ENCODE assay signal across 8 mouse cellular contexts in the genomic region with DNA sequence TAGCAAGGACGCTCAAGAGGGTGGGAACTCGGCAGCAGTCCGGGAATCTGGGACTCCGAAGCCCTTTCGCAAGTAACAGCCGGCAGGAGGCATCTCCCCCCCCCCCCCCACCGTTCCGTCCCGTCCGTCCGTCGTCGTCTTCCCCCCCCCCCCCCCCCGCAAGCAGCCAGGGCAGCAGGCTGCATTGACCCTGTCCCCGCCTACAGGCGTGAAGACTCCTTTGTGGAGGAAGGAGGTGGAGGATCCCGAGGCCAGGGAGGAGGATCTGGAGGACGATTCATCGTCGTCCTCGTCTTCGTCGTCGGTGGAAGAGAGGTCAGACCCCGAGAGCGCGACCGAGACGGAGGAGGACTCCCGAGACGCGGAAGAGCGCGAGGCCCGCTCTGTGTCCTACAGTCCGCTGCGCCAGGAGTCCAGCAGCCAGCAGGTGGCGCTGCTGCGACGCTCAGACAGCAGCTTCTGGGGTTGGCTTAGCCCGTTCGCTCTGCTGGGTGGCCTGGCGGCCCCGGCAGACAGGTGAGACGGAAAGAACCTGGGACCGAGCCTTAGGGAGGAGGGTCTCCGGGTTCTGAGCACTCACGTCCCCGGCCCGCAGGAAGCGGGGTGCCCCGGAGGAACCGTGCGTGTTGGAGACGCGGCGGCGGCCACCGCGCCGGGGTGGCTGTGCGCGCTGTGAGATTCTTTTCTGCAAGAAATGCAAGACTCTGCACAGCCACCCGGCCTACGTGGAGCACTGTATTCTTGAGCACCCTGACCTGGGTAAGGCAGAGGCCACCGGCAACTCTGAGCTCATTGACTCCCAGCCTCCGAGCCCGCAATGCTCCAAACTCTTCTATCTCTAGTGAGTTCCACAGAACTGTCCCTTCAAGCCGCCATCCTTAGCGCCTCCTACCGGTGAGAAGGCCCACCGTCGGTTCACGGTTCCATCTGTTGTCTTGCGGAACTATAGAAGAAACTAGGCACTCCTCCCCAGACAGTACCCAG. TPM values are rescaled to one million over a fixed set of nuclear protein-coding genes. Genes with fewer than 3 reads are reported as not detected.
DNase-seq lines count a peak whose midpoint lies in the region; ATAC-seq and TF ChIP-seq lines count a peak whose summit lies in the region.

No protein-coding gene starts in this region.

- WGBS in bone marrow, adult 2 months = under 1% methylated on average over 66 of the region's 75 CpGs
- under 1% methylated on average over 45 of the region's 75 CpGs for WGBS in embryonic facial prominence, embryonic 14.5 days
- WGBS in limb, embryonic 13.5 days = under 1% methylated on average over 60 of the region's 75 CpGs
- WGBS in midbrain, embryonic 15.5 days = under 1% methylated on average over 63 of the region's 75 CpGs

- H3K36me3 ChIP-seq in embryonic facial prominence, embryonic 14.5 days (ENCODE audit: control insufficient read depth, insufficient read depth, low read length) = no peaks in the 10 kb centered on the region
- no peaks in the 10 kb centered on the region for H3K36me3 ChIP-seq in limb, embryonic 13.5 days
- no peaks in the 10 kb centered on the region for H3K36me3 ChIP-seq in midbrain, embryonic 15.5 days (replicated peaks)

- peak; percentile 83; the same call in 1 of the 2 replicates for TF ChIP-seq POLR2A in bone marrow, adult 2 months (IDR thresholded peaks at IDR 0.05; ENCODE audit: borderline replicate concordance, control insufficient read depth, low read depth, low read length)

- DNase-seq in B cell, adult 2 months = peak; percentile 91 to 93
- DNase-seq in embryonic facial prominence, embryonic 14.5 days (ENCODE audit: low spot score) = peak; percentile 94
- peak; percentile 77 for DNase-seq in heart, adult 8-10 months (ENCODE audit: low spot score)
- peak; percentile 78 to 85 for DNase-seq in kidney, adult 8-10 months
- peak; percentile 75 to 87 for DNase-seq in spleen, adult 18-20 months

- TF ChIP-seq CTCF in bone marrow, adult 2 months (IDR thresholded peaks at IDR 0.05; ENCODE audit: control insufficient read depth, insufficient read depth, low read length) = peak; percentile 98

- H3K27me3 ChIP-seq in embryonic facial prominence, embryonic 14.5 days (replicated peaks; ENCODE audit: control insufficient read depth, insufficient read depth, low read length) = peaks cover 49% of the 10 kb centered on the region
- H3K27me3 ChIP-seq in limb, embryonic 13.5 days = peaks cover 53% of the 10 kb centered on the region
- peaks cover 48% of the 10 kb centered on the region for H3K27me3 ChIP-seq in midbrain, embryonic 15.5 days (replicated peaks)

- peak overlapping the region; percentile 89 for H3K4me2 ChIP-seq in embryonic facial prominence, embryonic 14.5 days (ENCODE audit: low read depth, low read length)
- peak overlapping the region; percentile 89 for H3K4me2 ChIP-seq in limb, embryonic 13.5 days (replicated peaks)
- peak overlapping the region; percentile 81 for H3K4me2 ChIP-seq in midbrain, embryonic 15.5 days

- H3K9me3 ChIP-seq in embryonic facial prominence, embryonic 14.5 days (ENCODE audit: control insufficient read depth, low read length) = no peaks in the 10 kb centered on the region
- H3K9me3 ChIP-seq in limb, embryonic 13.5 days = no peaks in the 10 kb centered on the region
- H3K9me3 ChIP-seq in midbrain, embryonic 15.5 days = no peaks in the 10 kb centered on the region

- ATAC-seq in embryonic facial prominence, embryonic 14.5 days (ENCODE audit: low read depth) = peak; percentile 96
- ATAC-seq in limb, embryonic 13.5 days (ENCODE audit: low FRiP score, low read depth) = peak; percentile 94
- peak; percentile 95 for ATAC-seq in midbrain, embryonic 15.5 days (replicated peaks)

- peak overlapping the region; percentile 58 for H3K9ac ChIP-seq in embryonic facial prominence, embryonic 14.5 days (ENCODE audit: low read depth, low read length)
- peak overlapping the region; percentile 61 for H3K9ac ChIP-seq in limb, embryonic 13.5 days
- peak overlapping the region; percentile 56 for H3K9ac ChIP-seq in midbrain, embryonic 15.5 days

- H3K4me3 ChIP-seq in bone marrow, adult 2 months (replicated peaks; ENCODE audit: control insufficient read depth, low read depth, low read length) = peak overlapping the region; percentile 84
- H3K4me3 ChIP-seq in embryonic facial prominence, embryonic 14.5 days (ENCODE audit: low read depth, low read length) = peak overlapping the region; percentile 66
- H3K4me3 ChIP-seq in limb, embryonic 13.5 days = peak overlapping the region; percentile 55
- H3K4me3 ChIP-seq in midbrain, embryonic 15.5 days = peak overlapping the region; percentile 58

- H3K4me1 ChIP-seq in bone marrow, adult 2 months (ENCODE audit: control insufficient read depth, insufficient read depth, low read length) = peaks cover 2% of the 10 kb centered on the region
- H3K4me1 ChIP-seq in embryonic facial prominence, embryonic 14.5 days (ENCODE audit: control insufficient read depth, insufficient read depth, low read length) = peaks cover 4% of the 10 kb centered on the region
- H3K4me1 ChIP-seq in limb, embryonic 13.5 days = peaks cover 12% of the 10 kb centered on the region; the same call in 1 of the 2 replicates
- peaks cover 9% of the 10 kb centered on the region for H3K4me1 ChIP-seq in midbrain, embryonic 15.5 days

- peak overlapping the region; percentile 88 for H3K27ac ChIP-seq in bone marrow, adult 2 months (ENCODE audit: control insufficient read depth, insufficient read depth, low read depth, low read length, poor library complexity)
- no peak overlapping the region for H3K27ac ChIP-seq in embryonic facial prominence, embryonic 14.5 days (replicated peaks; ENCODE audit: low read depth, low read length)
- no peak overlapping the region for H3K27ac ChIP-seq in limb, embryonic 13.5 days
- H3K27ac ChIP-seq in midbrain, embryonic 15.5 days = no peak overlapping the region; the same call in 1 of the 2 replicates

RNA-seq across cellular contexts. Expression of gene 1700020L24Rik, which starts 2.9 kb away (rescaled TPM):
- polyA plus RNA-seq in bone marrow, adult 2 months (2011; ENCODE audit: insufficient read depth, insufficient read length, low replicate concordance, missing spikeins) = 17.6 and 37.4 TPM in 2 replicates
- polyA plus RNA-seq in embryonic facial prominence, embryonic 14.5 days (2014; fragmentation: Nextera tagmentation; extraction: Ambion mirVana) = 0.54 and 0.77 TPM in 2 replicates
- total RNA-seq in heart, adult 8-10 months (2022) = not detected
- polyA plus RNA-seq in limb, embryonic 13.5 days (2015; fragmentation: Nextera tagmentation; extraction: Ambion mirVana) = 0.56 TPM in 1 of 2 replicates, not detected in the other
- polyA plus RNA-seq in midbrain, embryonic 15.5 days (2015; fragmentation: Nextera tagmentation; extraction: Ambion mirVana) = 0.68 and 0.70 TPM in 2 replicates

RNA-seq across cellular contexts. Expression of gene Gas2l2, which starts 11.1 kb away (rescaled TPM):
- polyA plus RNA-seq in bone marrow, adult 2 months (2011; ENCODE audit: insufficient read depth, insufficient read length, low replicate concordance, missing spikeins) = not detected in 2 replicates
- 0.08 and 0.38 TPM in 2 replicates for polyA plus RNA-seq in embryonic facial prominence, embryonic 14.5 days (2014; fragmentation: Nextera tagmentation; extraction: Ambion mirVana)
- not detected for total RNA-seq in heart, adult 8-10 months (2022)
- polyA plus RNA-seq in limb, embryonic 13.5 days (2015; fragmentation: Nextera tagmentation; extraction: Ambion mirVana) = not detected in 2 replicates
- polyA plus RNA-seq in midbrain, embryonic 15.5 days (2015; fragmentation: Nextera tagmentation; extraction: Ambion mirVana) = 0.36 and 0.54 TPM in 2 replicates

RNA-seq across cellular contexts. Expression of gene Mmp28, which starts 22.5 kb away (rescaled TPM):
- polyA plus RNA-seq in bone marrow, adult 2 months (2011; ENCODE audit: insufficient read depth, insufficient read length, low replicate concordance, missing spikeins) = 0.47 and 0.92 TPM in 2 replicates
- polyA plus RNA-seq in embryonic facial prominence, embryonic 14.5 days (2014; fragmentation: Nextera tagmentation; extraction: Ambion mirVana) = 4.3 and 4.7 TPM in 2 replicates
- 1 to 10 TPM; 2.4 to 5.4 (median 3.6) TPM for total RNA-seq in heart, adult 8-10 months (2022)
- 3.0 and 4.5 TPM in 2 replicates for polyA plus RNA-seq in limb, embryonic 13.5 days (2015; fragmentation: Nextera tagmentation; extraction: Ambion mirVana)
- polyA plus RNA-seq in midbrain, embryonic 15.5 days (2015; fragmentation: Nextera tagmentation; extraction: Ambion mirVana) = 2.9 and 3.4 TPM in 2 replicates

RNA-seq across cellular contexts. Expression of gene Rasl10b, which starts 31.4 kb away (rescaled TPM):
- 0.32 and 1.1 TPM in 2 replicates for polyA plus RNA-seq in bone marrow, adult 2 months (2011; ENCODE audit: insufficient read depth, insufficient read length, low replicate concordance, missing spikeins)
- 2.3 and 2.9 TPM in 2 replicates for polyA plus RNA-seq in embryonic facial prominence, embryonic 14.5 days (2014; fragmentation: Nextera tagmentation; extraction: Ambion mirVana)
- 10 to 100 TPM; 67.6 to 90.2 (median 81.9) TPM for total RNA-seq in heart, adult 8-10 months (2022)
- polyA plus RNA-seq in limb, embryonic 13.5 days (2015; fragmentation: Nextera tagmentation; extraction: Ambion mirVana) = 3.7 and 4.1 TPM in 2 replicates
- polyA plus RNA-seq in midbrain, embryonic 15.5 days (2015; fragmentation: Nextera tagmentation; extraction: Ambion mirVana) = 43.2 and 45.6 TPM in 2 replicates

RNA-seq across cellular contexts. Expression of gene Taf15, which starts 32.5 kb away (rescaled TPM):
- 192 and 231 TPM in 2 replicates for polyA plus RNA-seq in bone marrow, adult 2 months (2011; ENCODE audit: insufficient read depth, insufficient read length, low replicate concordance, missing spikeins)
- polyA plus RNA-seq in embryonic facial prominence, embryonic 14.5 days (2014; fragmentation: Nextera tagmentation; extraction: Ambion mirVana) = 7.6 and 9.4 TPM in 2 replicates
- 10 to 100 TPM; 35.5 to 42.1 (median 38.4) TPM for total RNA-seq in heart, adult 8-10 months (2022)
- 16.9 and 19.3 TPM in 2 replicates for polyA plus RNA-seq in limb, embryonic 13.5 days (2015; fragmentation: Nextera tagmentation; extraction: Ambion mirVana)
- 12.2 and 12.6 TPM in 2 replicates for polyA plus RNA-seq in midbrain, embryonic 15.5 days (2015; fragmentation: Nextera tagmentation; extraction: Ambion mirVana)

Comparison
In these comparisons a context has a peak if more than half of its experiments do, and no peak if none do; other contexts are left out.
1. RNA of gene 1700020L24Rik, which starts 2.9 kb away (polyA plus RNA-seq): 17.6 to 37.4 TPM in bone marrow, adult 2 months; 0.54 to 0.77 TPM in embryonic facial prominence, embryonic 14.5 days, 0.68 to 0.70 TPM in midbrain, embryonic 15.5 days and 0.56 TPM in limb, embryonic 13.5 days; every median in the first group is over 10 times any median in the second.
2. Peak in every context shown above with its lines, with median percentiles within 50 percentile points of each other: DNase-seq, H3K4me3 ChIP-seq, ATAC-seq, H3K4me2 ChIP-seq and H3K9ac ChIP-seq.